Mouse (Mus musculus): ENCODE data around the gene Arhgef7. TPM values are rescaled to one million over a fixed set of nuclear protein-coding genes. Genes with fewer than 3 reads are reported as not detected.

Arhgef7 gene
- polyA plus RNA-seq (2016; fragmentation: Nextera tagmentation; extraction: Ambion mirVana): 53.0 and 53.8 TPM in 2 replicates

GRCm38 (mm10) chr8:11727651-11728481 is at the start of gene Arhgef7:
Gene Arhgef7, plus strand, starts transcription at chr8:11727721.
- H3K9me3 ChIP-seq: no peaks in the 10 kb centered on the region
- H3K36me3 ChIP-seq: no peaks in the 10 kb centered on the region
- H3K4me3 ChIP-seq (replicated peaks): peak within 1 kb of the TSS; percentile 71
- peak within 1 kb of the TSS; percentile 87 for H3K27ac ChIP-seq
- H3K27me3 ChIP-seq: peaks cover 43% of the 10 kb centered on the region
- peaks cover 37% of the 10 kb centered on the region for H3K4me1 ChIP-seq (replicated peaks)
- under 1% methylated on average over 106 of the region's 127 CpGs for WGBS
- ATAC-seq (ENCODE audit: insufficient number of reproducible peaks, insufficient read depth, low FRiP score, low TSS enrichment, low read depth): peak; percentile 54
- H3K9ac ChIP-seq (replicated peaks): peak within 1 kb of the TSS; percentile 89
- peak within 1 kb of the TSS; percentile 78 for H3K4me2 ChIP-seq

DNA sequence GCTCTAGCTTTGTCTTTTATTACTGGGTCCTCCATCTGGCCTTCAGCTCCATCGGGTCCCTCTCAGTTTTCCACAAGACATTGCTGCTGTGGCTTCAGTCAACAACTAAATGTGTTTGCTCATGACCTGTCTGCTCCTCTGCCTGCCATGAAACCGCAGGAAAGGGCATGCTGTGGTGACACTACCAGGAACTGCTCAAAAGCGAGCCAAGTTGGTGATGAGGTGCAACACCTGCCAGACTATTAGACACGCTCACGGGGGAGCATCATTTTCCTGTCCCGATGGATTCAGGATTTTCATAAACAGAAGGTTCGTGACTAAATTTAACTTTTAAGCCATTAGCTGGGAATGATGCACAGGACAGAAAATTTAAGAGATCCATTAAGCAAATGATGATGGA is 43.0 kb upstream of the Arhgef7 start:
- no peaks in the 10 kb centered on the region for H3K27me3 ChIP-seq
- H3K4me2 ChIP-seq: no peak overlapping the region
- no peak overlapping the region for H3K27ac ChIP-seq
- H3K9ac ChIP-seq (replicated peaks): no peak overlapping the region
- H3K36me3 ChIP-seq: no peaks in the 10 kb centered on the region
- peaks cover 6% of the 10 kb centered on the region; the same call in 1 of the 2 replicates for H3K9me3 ChIP-seq
- no peaks in the 10 kb centered on the region for H3K4me1 ChIP-seq (replicated peaks)
- H3K4me3 ChIP-seq (replicated peaks): no peak overlapping the region
- ATAC-seq (ENCODE audit: insufficient number of reproducible peaks, insufficient read depth, low FRiP score, low TSS enrichment, low read depth): no peak
- WGBS: 82% methylated on average over 7 of the region's 7 CpGs

DNA sequence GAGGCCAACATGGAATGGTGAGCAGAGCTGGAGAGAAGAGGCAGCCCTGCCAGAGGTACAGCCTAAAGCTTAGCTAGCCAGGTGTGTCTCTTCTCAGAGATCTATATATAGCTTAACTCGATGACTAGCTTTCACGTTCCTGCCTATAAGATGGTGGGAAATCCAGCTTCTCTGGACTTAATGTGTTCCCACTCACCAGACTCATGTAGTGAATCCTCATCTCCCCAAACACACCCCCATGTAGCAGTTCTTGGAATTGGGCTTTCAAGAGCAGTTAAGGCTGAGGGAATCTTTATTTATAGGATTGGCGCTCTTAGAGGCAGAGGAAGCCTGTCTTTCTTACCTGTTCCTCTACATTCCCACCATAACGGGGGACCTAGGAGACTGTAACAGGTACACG is 40.3 kb upstream of the Arhgef7 start:
- WGBS: 97% methylated on average over 5 of the region's 5 CpGs
- ATAC-seq (ENCODE audit: insufficient number of reproducible peaks, insufficient read depth, low FRiP score, low TSS enrichment, low read depth): no peak
- H3K27me3 ChIP-seq: no peaks in the 10 kb centered on the region

GRCm38 (mm10) chr8:11689945-11690344 is 37.6 kb upstream of the Arhgef7 start:
- no peak for ATAC-seq (ENCODE audit: insufficient number of reproducible peaks, insufficient read depth, low FRiP score, low TSS enrichment, low read depth)
- Histone ChIP-seq H3K4me1 (replicated peaks) (0 out of 2 replicates have a peak, but pooled peaks cover 2% of the 10 kb centered on the region), H3K9me3 (peaks cover 6% of the 10 kb centered on the region; the same call in 1 of the 2 replicates), H3K27me3 (no peaks in the 10 kb centered on the region), H3K36me3 (no peaks in the 10 kb centered on the region), H3K27ac (no peak overlapping the region), H3K4me2 (no peak overlapping the region), H3K4me3 (replicated peaks) (no peak overlapping the region), H3K9ac (replicated peaks) (no peak overlapping the region)
- WGBS: 53% methylated on average over 7 of the region's 7 CpGs

More for the DNA sequence above, 40.3 kb upstream of the Arhgef7 start:
- no peak overlapping the region for H3K9ac ChIP-seq (replicated peaks)
- H3K27ac ChIP-seq: no peak overlapping the region
- no peaks in the 10 kb centered on the region for H3K36me3 ChIP-seq
- peaks cover 6% of the 10 kb centered on the region; the same call in 1 of the 2 replicates for H3K9me3 ChIP-seq
- H3K4me2 ChIP-seq: no peak overlapping the region
- no peak overlapping the region for H3K4me3 ChIP-seq (replicated peaks)
- 0 out of 2 replicates have a peak, but pooled peaks cover 2% of the 10 kb centered on the region for H3K4me1 ChIP-seq (replicated peaks)

- H3K27ac ChIP-seq: no peak overlapping the region
Observed at GRCm38 (mm10) chr8:11691284-11691683, 36.2 kb upstream of the Arhgef7 start.

GRCm38 (mm10) chr8:11691761-11692160 is 35.8 kb upstream of the Arhgef7 start:
- WGBS: 82% methylated on average over 6 of the region's 6 CpGs
- no peaks in the 10 kb centered on the region for H3K27me3 ChIP-seq
- H3K4me2 ChIP-seq: no peak overlapping the region
- ATAC-seq (ENCODE audit: insufficient number of reproducible peaks, insufficient read depth, low FRiP score, low TSS enrichment, low read depth): no peak
- no peak overlapping the region for H3K9ac ChIP-seq (replicated peaks)
- H3K36me3 ChIP-seq: no peaks in the 10 kb centered on the region
- no peak overlapping the region for H3K27ac ChIP-seq
- no peak overlapping the region for H3K4me3 ChIP-seq (replicated peaks)
- H3K4me1 ChIP-seq (replicated peaks): 0 out of 2 replicates have a peak, but pooled peaks cover 2% of the 10 kb centered on the region
- H3K9me3 ChIP-seq: no peaks in the 10 kb centered on the region

More at GRCm38 (mm10) chr8:11691284-11691683, 36.2 kb upstream of the Arhgef7 start:
- no peak overlapping the region for H3K9ac ChIP-seq (replicated peaks)
- 89% methylated on average over 6 of the region's 6 CpGs for WGBS
- ATAC-seq (ENCODE audit: insufficient number of reproducible peaks, insufficient read depth, low FRiP score, low TSS enrichment, low read depth): no peak
- H3K36me3 ChIP-seq: no peaks in the 10 kb centered on the region
- H3K4me3 ChIP-seq (replicated peaks): no peak overlapping the region
- H3K4me1 ChIP-seq (replicated peaks): 0 out of 2 replicates have a peak, but pooled peaks cover 2% of the 10 kb centered on the region
- no peak overlapping the region for H3K4me2 ChIP-seq
- no peaks in the 10 kb centered on the region for H3K27me3 ChIP-seq
- H3K9me3 ChIP-seq: no peaks in the 10 kb centered on the region

DNA sequence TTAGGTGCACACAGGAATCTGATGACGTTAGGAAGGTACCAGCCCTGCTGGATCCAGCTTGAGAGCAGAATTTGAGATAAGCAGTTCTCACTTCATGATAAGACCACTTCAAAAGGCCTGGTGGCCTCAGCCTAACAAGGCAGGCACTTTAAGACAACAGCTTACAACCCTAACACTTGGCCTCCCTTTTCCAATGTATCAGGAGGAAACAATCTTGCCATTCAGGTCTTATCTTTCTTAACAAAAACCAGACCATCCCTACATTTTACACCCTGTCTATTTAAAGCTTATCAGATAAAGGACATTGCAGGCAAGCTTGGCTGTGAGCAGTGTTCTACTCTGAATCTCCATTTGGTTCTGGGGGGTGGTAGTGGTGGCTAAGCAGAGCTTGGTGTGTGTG is 35.1 kb upstream of the Arhgef7 start:
- Histone ChIP-seq H3K27ac (no peak overlapping the region), H3K4me2 (no peak overlapping the region), H3K4me3 (replicated peaks) (no peak overlapping the region), H3K27me3 (no peaks in the 10 kb centered on the region), H3K9ac (replicated peaks) (no peak overlapping the region), H3K36me3 (no peaks in the 10 kb centered on the region), H3K9me3 (no peaks in the 10 kb centered on the region), H3K4me1 (replicated peaks) (0 out of 2 replicates have a peak, but pooled peaks cover 2% of the 10 kb centered on the region)
- no peak for ATAC-seq (ENCODE audit: insufficient number of reproducible peaks, insufficient read depth, low FRiP score, low TSS enrichment, low read depth)
- WGBS: 35% methylated on average over 1 of the region's 1 CpGs

- H3K36me3 ChIP-seq: no peaks in the 10 kb centered on the region
- no peak overlapping the region for H3K4me3 ChIP-seq (replicated peaks)
- no peak overlapping the region for H3K27ac ChIP-seq
- no peak for ATAC-seq (ENCODE audit: insufficient number of reproducible peaks, insufficient read depth, low FRiP score, low TSS enrichment, low read depth)
- H3K9ac ChIP-seq (replicated peaks): no peak overlapping the region
- H3K4me1 ChIP-seq (replicated peaks): 0 out of 2 replicates have a peak, but pooled peaks cover 7% of the 10 kb centered on the region
- no peak overlapping the region for H3K4me2 ChIP-seq
- H3K27me3 ChIP-seq: peaks cover 3% of the 10 kb centered on the region; the same call in 1 of the 2 replicates
- WGBS: 74% methylated on average over 5 of the region's 5 CpGs
- H3K9me3 ChIP-seq: no peaks in the 10 kb centered on the region
Observed at GRCm38 (mm10) chr8:11693972-11694371, 33.5 kb upstream of the Arhgef7 start.

DNA sequence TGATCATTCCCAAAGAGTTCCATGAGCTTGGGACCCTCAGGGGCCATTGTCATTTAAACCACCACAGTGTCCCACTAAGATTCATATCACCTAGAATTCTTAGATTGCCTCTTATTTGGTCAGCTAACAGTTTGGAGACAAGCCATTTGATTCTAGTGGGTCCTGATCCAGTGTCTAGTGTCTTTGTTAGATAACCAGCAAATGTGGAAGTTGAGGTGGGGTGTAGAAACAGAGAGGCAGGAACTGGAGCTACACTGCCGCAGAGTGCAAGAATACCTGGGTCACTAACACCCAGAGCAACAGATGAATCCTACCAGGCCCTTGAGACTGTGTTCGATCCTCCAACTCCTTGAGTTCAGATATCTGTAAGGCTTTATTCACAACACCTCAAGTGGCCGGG is 31.3 kb upstream of the Arhgef7 start:
- Histone ChIP-seq H3K9me3 (no peaks in the 10 kb centered on the region), H3K36me3 (no peaks in the 10 kb centered on the region), H3K27me3 (peaks cover 10% of the 10 kb centered on the region), H3K9ac (replicated peaks) (no peak overlapping the region), H3K27ac (no peak overlapping the region), H3K4me3 (replicated peaks) (no peak overlapping the region), H3K4me2 (no peak overlapping the region), H3K4me1 (replicated peaks) (peaks cover 13% of the 10 kb centered on the region)
- no peak for ATAC-seq (ENCODE audit: insufficient number of reproducible peaks, insufficient read depth, low FRiP score, low TSS enrichment, low read depth)
- 88% methylated on average over 3 of the region's 3 CpGs for WGBS

GRCm38 (mm10) chr8:11697467-11697866 is 30.1 kb upstream of the Arhgef7 start:
- no peak overlapping the region for H3K27ac ChIP-seq
- ATAC-seq (ENCODE audit: insufficient number of reproducible peaks, insufficient read depth, low FRiP score, low TSS enrichment, low read depth): no peak
- WGBS: 84% methylated on average over 7 of the region's 7 CpGs

GRCm38 (mm10) chr8:11699442-11700001 is 28.0 kb upstream of the Arhgef7 start:
- H3K36me3 ChIP-seq: no peaks in the 10 kb centered on the region
- no peak overlapping the region for H3K4me2 ChIP-seq
- no peak overlapping the region for H3K9ac ChIP-seq (replicated peaks)
- no peak overlapping the region for H3K4me3 ChIP-seq (replicated peaks)
- H3K4me1 ChIP-seq (replicated peaks): peaks cover 13% of the 10 kb centered on the region
- H3K27me3 ChIP-seq: peaks cover 10% of the 10 kb centered on the region
- WGBS: 77% methylated on average over 5 of the region's 5 CpGs
- no peak for ATAC-seq (ENCODE audit: insufficient number of reproducible peaks, insufficient read depth, low FRiP score, low TSS enrichment, low read depth)
- no peaks in the 10 kb centered on the region for H3K9me3 ChIP-seq
- no peak overlapping the region for H3K27ac ChIP-seq

More at GRCm38 (mm10) chr8:11697467-11697866, 30.1 kb upstream of the Arhgef7 start:
- peaks cover 10% of the 10 kb centered on the region for H3K27me3 ChIP-seq
- H3K4me2 ChIP-seq: no peak overlapping the region
- no peaks in the 10 kb centered on the region for H3K9me3 ChIP-seq
- H3K9ac ChIP-seq (replicated peaks): no peak overlapping the region
- H3K4me3 ChIP-seq (replicated peaks): no peak overlapping the region
- H3K4me1 ChIP-seq (replicated peaks): peaks cover 13% of the 10 kb centered on the region
- no peaks in the 10 kb centered on the region for H3K36me3 ChIP-seq

Measured in limb, embryonic 12.5 days (tissue).